Mouse (Mus musculus) thymus, adult 2 months (tissue): ENCODE measurements around the gene Rere.

Experiments used
- CTCF ChIP-seq: fragments of 200-500 bp; IDR thresholded peaks from 2 replicates; pipeline ENCODE4 v1.5.1; 2012; ENCODE audit warnings: mild to moderate bottlenecking, control low read depth, low read length, moderate library complexity, borderline replicate concordance; ENCODE audit not compliant: control insufficient read depth, poor library complexity, insufficient read depth; ENCODE audit errors: extremely low read depth
- POLR2A ChIP-seq: fragments of 200-500 bp; IDR thresholded peaks from 2 replicates; pipeline ENCODE4 v1.6.1; 2012; ENCODE audit warnings: mild to moderate bottlenecking, low read length, control low read depth, moderate library complexity; ENCODE audit not compliant: control insufficient read depth, poor library complexity, insufficient read depth; ENCODE audit errors: extremely low read depth

- TF ChIP-seq CTCF (no peak), POLR2A (no peak)
These were observed 92.0 kb downstream of the Rere start for GRCm38 (mm10) chr4:150373111-150374109.
